Mouse (Mus musculus) intestine, postnatal 0 days (tissue): Measurements from ENCODE around the gene Plac8. TPM values are rescaled to one million over a fixed set of nuclear protein-coding genes. Genes with fewer than 3 reads are reported as not detected.

ENCODE experiments used
- ATAC-seq: fragments of 200-750 bp; cut with Nextera tagmentation; 2 replicates; pipeline ENCODE4 v1.8.0; 2017; ENCODE audit warnings: mild to moderate bottlenecking, moderate TSS enrichment, moderate library complexity
- H3K27ac ChIP-seq: fragments of 300-500 bp; sonication (generic); 2 replicates; pipeline ENCODE4 v1.5.1; 2014; ENCODE audit warnings: mild to moderate bottlenecking, low read depth, low read length, moderate library complexity
- H3K27me3 ChIP-seq: fragments of 300-500 bp; sonication (generic); replicated peaks from 2 replicates; pipeline ENCODE4 v1.6.1; 2014; ENCODE audit warnings: low read length, mixed read lengths; ENCODE audit not compliant: control insufficient read depth, insufficient read depth
- H3K36me3 ChIP-seq: fragments of 300-500 bp; sonication (generic); 2 replicates; pipeline ENCODE4 v1.6.1; 2014; ENCODE audit warnings: mild to moderate bottlenecking, moderate library complexity; ENCODE audit not compliant: control insufficient read depth, insufficient read depth
- H3K4me1 ChIP-seq: fragments of 300-500 bp; sonication (generic); replicated peaks from 2 replicates; pipeline ENCODE4 v1.6.1; 2014; ENCODE audit warnings: antibody characterized with exemption, low read length, mixed read lengths; ENCODE audit not compliant: control insufficient read depth, insufficient read depth
- H3K4me2 ChIP-seq: fragments of 300-500 bp; sonication (generic); replicated peaks from 2 replicates; pipeline ENCODE4 v1.6.1; 2014; ENCODE audit warnings: low read depth, mild to moderate bottlenecking, moderate library complexity
- H3K4me3 ChIP-seq: fragments of 300-500 bp; sonication (generic); 2 replicates; pipeline ENCODE4 v1.5.1; 2014; ENCODE audit warnings: low read depth, low read length
- H3K9ac ChIP-seq: fragments of 300-500 bp; sonication (generic); 2 replicates; pipeline ENCODE4 v1.6.1; 2014; ENCODE audit warnings: mild to moderate bottlenecking, low read depth, low read length
- H3K9me3 ChIP-seq: fragments of 300-500 bp; sonication (generic); 2 replicates; pipeline ENCODE4 v1.6.1; 2016; ENCODE audit warnings: mixed run types; ENCODE audit not compliant: control insufficient read depth
- CTCF ChIP-seq: sonication (generic); IDR thresholded peaks from 2 replicates; pipeline ENCODE4 v1.5.1; 2016; ENCODE audit warnings: low read depth, mild to moderate bottlenecking, control low read depth, antibody characterized with exemption, moderate library complexity
- WGBS: fragments of 180-500 bp; shearing (Covaris S2); extraction: QIAGEN DNeasy Blood & Tissue Kit; methylation state at CpG from one replicate; pipeline ENCODE4 v1.1.7; 2014; 5-methylcytosine and 5-hydroxymethylcytosine counted together
- polyA plus RNA-seq: library from polyadenylated mRNA; unstranded; fragments of >200 nt; fragmentation: Nextera tagmentation; extraction: Ambion mirVana; gene quantifications from 2 replicates; pipeline ENCODE4 v1.2.1, GENCODE M21; 2015

Plac8 gene
- polyA plus RNA-seq, 1 experiment from 2014 or later, result 1,527 TPM

DNA sequence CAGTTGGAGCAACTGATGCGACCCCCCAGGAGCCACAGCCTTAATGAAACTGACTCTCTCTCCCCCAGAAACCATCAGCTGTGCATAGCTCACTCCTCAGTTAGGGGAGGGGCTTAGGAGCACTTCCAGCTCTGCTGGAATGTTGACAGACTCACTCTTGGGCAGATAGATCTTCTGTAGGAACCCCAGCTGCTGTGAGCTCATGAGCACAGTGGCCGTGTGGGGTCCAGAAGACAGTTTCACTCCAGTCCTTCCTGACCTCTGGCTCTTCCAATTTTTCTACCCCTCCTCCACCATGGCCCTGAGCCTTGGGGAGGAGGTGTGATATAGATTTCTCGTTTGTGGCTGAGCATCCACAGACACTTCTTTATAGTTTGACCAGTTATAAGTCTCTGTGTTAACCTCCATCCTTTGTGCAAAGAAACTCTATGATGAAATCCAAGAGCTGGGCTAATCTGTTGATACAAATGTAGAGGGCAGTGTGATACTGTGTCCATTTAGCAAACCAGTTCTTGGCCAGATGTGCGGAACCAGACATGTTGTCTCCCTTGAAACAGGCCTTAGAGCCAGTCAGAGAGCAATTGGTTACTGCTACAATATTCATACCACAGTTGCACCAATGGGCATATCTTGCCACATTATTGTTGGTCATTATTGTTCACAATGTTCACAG, 35.2 kb upstream of the Plac8 start:
- TF ChIP-seq CTCF, result peak; percentile 32; the same call in 1 of the 2 replicates
- peak; percentile 26 for ATAC-seq
- 44% methylated on average over 4 of the region's 4 CpGs for WGBS
- Histone ChIP-seq H3K4me3 (no peak overlapping the region), H3K9me3 (no peaks in the 10 kb centered on the region), H3K27me3 (no peaks in the 10 kb centered on the region), H3K9ac (no peak overlapping the region), H3K4me1 (peaks cover 7% of the 10 kb centered on the region; the same call in 1 of the 2 replicates), H3K36me3 (no peaks in the 10 kb centered on the region), H3K4me2 (no peak overlapping the region), H3K27ac (peak overlapping the region; percentile 95)

DNA sequence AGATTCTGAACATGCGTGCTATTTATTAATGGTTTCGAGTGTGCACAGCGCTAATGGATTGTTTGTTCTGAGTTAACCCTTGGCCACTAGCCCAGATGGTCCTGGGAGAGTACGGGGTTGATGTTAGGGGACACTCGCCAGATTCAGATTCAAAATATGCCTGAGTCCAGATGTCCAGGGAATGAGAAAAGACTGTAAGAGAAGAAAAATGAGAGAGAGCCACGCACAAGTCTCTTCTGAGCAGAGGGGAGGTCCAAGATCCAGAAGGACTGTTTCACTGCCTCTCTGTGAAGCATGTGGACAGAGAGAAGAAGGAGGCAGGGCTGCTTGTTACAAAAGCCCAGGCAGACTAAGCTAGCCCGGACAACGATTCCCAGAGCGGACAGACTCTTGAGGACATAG, 33.8 kb upstream of the Plac8 start:
- H3K4me2 ChIP-seq, result peak overlapping the region; percentile 37; the same call in 1 of the 2 replicates
- ATAC-seq, result peak; percentile 31
- 14% methylated on average over 9 of the region's 9 CpGs for WGBS
- H3K4me1 ChIP-seq, result peaks cover 7% of the 10 kb centered on the region; the same call in 1 of the 2 replicates
- H3K9me3 ChIP-seq, result no peaks in the 10 kb centered on the region
- no peaks in the 10 kb centered on the region for H3K36me3 ChIP-seq
- TF ChIP-seq CTCF, result no peak
- no peak overlapping the region for H3K4me3 ChIP-seq
- peak overlapping the region; percentile 58 for H3K27ac ChIP-seq
- no peak overlapping the region for H3K9ac ChIP-seq
- H3K27me3 ChIP-seq, result no peaks in the 10 kb centered on the region

DNA sequence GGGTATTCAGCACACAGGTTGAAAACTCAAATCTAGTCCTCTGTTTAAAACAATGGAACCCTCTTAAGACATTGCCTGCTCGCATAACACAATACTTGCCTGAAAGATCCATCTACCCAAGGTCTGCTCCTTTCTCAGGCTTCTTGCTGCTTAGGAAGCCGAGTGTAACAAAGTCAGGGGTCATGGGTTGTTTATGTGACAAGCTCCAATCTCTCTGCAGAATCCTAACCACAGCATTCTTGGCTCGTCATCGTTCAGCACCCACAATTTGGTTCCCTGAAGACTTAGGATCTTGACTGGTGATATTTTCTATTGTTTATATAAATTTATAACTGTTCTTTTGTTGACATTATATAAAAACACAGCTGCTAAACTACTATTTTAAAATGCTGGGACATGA, 32.0 kb upstream of the Plac8 start:
- no peak overlapping the region for H3K4me2 ChIP-seq
- H3K9me3 ChIP-seq, result no peaks in the 10 kb centered on the region
- no peak overlapping the region for H3K9ac ChIP-seq
- TF ChIP-seq CTCF, result no peak
- H3K27ac ChIP-seq, result no peak overlapping the region
- peaks cover 7% of the 10 kb centered on the region; the same call in 1 of the 2 replicates for H3K4me1 ChIP-seq
- no peak overlapping the region for H3K4me3 ChIP-seq
- 57% methylated on average over 4 of the region's 4 CpGs for WGBS
- no peak for ATAC-seq
- no peaks in the 10 kb centered on the region for H3K27me3 ChIP-seq
- no peaks in the 10 kb centered on the region for H3K36me3 ChIP-seq

DNA sequence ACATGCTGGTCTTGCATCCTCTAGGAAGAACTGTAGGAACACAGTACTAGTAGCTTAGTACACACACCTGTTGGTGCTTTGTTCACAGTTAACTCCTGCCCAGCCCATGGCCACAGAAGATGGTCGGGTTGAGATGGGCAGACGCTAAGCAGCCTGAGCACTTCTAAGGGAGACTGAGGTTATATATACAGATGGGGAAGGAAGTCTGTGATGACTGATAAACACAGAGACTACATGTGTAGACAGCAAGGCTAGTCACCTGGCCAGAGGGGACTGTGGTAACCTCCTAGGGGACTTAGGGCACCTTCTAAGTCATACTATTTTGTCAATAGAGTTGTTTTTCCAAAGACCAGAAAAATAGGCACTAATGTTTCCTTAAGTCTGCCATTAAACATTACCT, 29.8 kb upstream of the Plac8 start:
- H3K27me3 ChIP-seq, result no peaks in the 10 kb centered on the region
- no peak overlapping the region for H3K9ac ChIP-seq
- H3K4me3 ChIP-seq, result no peak overlapping the region
- no peak for TF ChIP-seq CTCF
- WGBS, result 64% methylated on average over 2 of the region's 2 CpGs
- H3K9me3 ChIP-seq, result no peaks in the 10 kb centered on the region
- H3K36me3 ChIP-seq, result no peaks in the 10 kb centered on the region
- H3K4me2 ChIP-seq, result no peak overlapping the region
- H3K4me1 ChIP-seq, result no peaks in the 10 kb centered on the region; the same call in 1 of the 2 replicates
- ATAC-seq, result no peak
- no peak overlapping the region for H3K27ac ChIP-seq

DNA sequence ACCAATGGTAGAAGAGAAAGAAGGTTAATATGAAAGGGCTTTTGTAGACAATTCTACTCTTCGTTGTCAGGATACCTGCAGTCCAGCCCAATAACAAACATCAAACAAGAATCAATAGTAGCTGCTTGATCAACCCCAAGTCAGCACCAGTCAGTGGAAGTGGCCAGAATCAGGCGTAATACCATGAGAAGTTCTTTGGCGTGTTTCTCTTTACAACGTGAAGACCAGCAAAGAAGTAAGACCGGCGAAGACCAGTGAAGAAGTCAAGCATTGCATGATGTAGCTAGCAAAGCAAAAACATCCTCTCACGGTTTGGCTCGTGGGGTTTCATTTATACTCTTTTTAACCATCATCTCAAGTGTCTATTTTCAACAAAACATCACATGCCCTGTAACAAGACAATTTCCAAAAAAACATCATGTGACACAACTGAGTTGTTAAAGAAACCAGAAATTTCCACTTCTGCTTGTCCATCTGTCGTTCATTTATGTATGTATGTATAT, 27.0 kb upstream of the Plac8 start:
- Histone ChIP-seq H3K36me3 (no peaks in the 10 kb centered on the region), H3K9ac (no peak overlapping the region), H3K4me1 (no peaks in the 10 kb centered on the region), H3K27me3 (no peaks in the 10 kb centered on the region), H3K27ac (no peak overlapping the region), H3K4me3 (no peak overlapping the region), H3K9me3 (no peaks in the 10 kb centered on the region), H3K4me2 (no peak overlapping the region)
- WGBS, result 93% methylated on average over 9 of the region's 9 CpGs
- ATAC-seq, result no peak
- TF ChIP-seq CTCF, result no peak

DNA sequence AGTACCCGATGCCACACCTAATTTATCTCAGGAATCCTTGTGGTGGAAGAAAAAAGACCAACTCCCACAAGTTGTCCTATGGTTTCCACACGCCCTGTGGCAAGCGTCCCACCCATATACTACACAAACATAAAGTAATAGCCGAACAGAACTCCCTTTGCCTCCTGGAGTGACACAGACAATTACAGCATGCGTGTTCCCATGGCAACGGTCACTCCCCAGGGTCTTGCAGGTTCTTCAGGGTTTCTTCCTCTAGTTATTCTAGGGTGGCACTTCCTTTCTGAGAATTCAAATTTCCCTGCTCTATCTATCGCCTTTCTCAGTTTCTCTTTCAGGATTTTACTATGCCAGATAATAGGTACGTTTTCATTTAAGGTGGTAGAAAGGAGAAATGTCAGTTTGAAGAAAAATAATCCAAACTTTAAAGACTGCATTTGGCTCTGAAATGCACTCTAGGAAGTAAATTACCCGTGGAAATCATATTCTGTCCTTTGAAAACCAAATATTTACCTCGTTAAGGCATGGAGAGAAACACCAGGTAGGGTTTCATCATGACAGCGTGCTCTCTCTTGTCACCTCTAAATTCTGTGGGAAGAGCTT, 25.9 kb upstream of the Plac8 start:
- whole genome bisulfite sequencing, result 33% methylated on average over 11 of the region's 11 CpGs
- Histone ChIP-seq H3K4me1 (no peaks in the 10 kb centered on the region), H3K9me3 (no peaks in the 10 kb centered on the region; the same call in 1 of the 2 replicates), H3K4me2 (peak overlapping the region; percentile 25; the same call in 1 of the 2 replicates), H3K4me3 (no peak overlapping the region), H3K36me3 (no peaks in the 10 kb centered on the region), H3K9ac (no peak overlapping the region), H3K27ac (no peak overlapping the region; the same call in 1 of the 2 replicates), H3K27me3 (no peaks in the 10 kb centered on the region)
- no peak for TF ChIP-seq CTCF
- peak; percentile 61 for ATAC-seq
